Mouse (Mus musculus): ENCODE measurements around the gene Cracr2a.

The Cracr2a gene

GRCm38 (mm10) chr6:127565951-127566732, 5.0 kb downstream of the Cracr2a start:
- DNase-seq (ENCODE audit: low read depth): peak; percentile 98

DNA sequence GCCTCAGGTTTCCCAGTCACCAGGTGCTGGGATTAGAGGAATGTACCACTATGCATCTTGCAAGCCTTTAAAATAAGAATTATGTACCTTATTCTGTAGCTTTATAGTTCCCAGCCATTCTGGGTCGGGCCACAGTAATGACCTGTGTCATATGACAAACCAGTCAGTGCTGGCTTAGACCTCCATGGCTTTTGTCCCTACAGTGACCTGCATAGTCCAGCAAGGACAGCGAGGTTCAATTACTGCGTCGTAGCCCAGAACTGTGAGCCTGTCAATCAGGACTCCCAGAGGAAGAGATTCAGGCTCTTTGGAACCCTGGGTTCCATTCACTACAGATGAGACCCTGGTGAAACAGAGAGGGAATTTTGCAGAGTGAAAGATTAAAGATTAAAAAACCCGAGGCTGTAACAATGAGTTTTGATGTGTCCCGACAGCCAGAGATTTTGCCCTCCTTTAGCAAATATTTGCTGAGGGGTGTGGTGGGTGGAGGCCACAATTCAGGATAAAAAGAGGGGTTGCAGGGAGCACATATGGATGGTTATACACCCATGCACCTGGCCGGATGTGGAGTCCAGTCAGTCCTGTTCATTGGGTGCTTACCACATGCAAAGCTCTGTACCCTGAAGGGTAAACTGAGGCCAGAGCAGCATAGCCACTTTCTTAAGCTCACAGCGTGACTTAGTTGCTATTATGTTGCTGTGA, 10.9 kb downstream of the Cracr2a start:
- no peak for DNase-seq (ENCODE audit: low read depth)

GRCm38 (mm10) chr6:127573779-127574463, 12.8 kb downstream of the Cracr2a start:
- peak; percentile 68 for DNase-seq (ENCODE audit: low read depth)

- peak; percentile 21 for DNase-seq (ENCODE audit: low read depth)
Measured at GRCm38 (mm10) chr6:127575194-127575593, 14.1 kb downstream of the Cracr2a start.

- DNase-seq (ENCODE audit: low read depth): no peak
Measured at GRCm38 (mm10) chr6:127577688-127578087, 16.6 kb downstream of the Cracr2a start.

DNA sequence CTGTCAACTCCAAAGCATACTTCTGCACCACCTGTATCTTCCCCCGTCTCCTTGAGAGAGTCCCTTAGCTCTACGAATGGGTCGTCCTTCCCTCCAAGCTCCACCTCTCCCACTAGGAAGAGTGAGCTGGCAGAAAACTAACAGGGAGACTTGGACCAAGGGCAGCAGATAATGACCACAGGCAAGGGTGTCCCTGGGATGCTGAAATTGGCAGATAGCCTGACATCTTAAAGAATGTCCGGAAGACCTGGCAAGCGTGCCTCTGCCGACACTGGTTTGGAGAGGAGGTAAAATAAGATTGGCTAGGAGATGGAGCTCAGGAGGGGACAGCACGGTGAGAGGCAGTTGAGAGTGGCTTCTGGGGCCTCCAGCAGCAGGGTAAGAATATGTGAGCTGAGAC, 17.2 kb downstream of the Cracr2a start:
- no peak for DNase-seq (ENCODE audit: low read depth)

- DNase-seq (ENCODE audit: low read depth): no peak
Measured at GRCm38 (mm10) chr6:127578810-127579209, 17.7 kb downstream of the Cracr2a start.

DNA sequence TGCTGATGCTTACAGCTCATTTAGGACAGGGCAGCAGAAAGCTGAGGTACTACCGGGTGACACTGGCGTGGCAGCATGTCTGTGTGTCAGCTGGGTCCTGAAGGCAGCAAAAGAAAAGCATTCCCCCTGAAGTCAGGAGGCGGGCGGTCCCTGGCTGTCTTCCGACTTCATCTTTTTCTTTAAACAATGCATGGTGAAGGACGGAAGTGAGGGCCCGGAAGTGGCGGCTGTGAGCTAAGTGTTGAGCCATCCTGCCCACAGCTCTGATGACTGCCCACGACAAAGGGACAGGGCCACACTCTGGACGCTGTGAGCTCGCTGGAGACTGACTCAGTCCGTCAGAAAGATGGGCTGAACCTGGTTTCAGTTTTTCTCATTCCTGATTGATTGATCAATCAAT, 20.8 kb downstream of the Cracr2a start:
- DNase-seq (ENCODE audit: low read depth): peak; percentile 62

GRCm38 (mm10) chr6:127582391-127583176, 21.4 kb downstream of the Cracr2a start:
- peak; percentile 90 for DNase-seq (ENCODE audit: low read depth)

- DNase-seq (ENCODE audit: low read depth): no peak
Measured at GRCm38 (mm10) chr6:127591467-127591866, 30.3 kb downstream of the Cracr2a start.

DNA sequence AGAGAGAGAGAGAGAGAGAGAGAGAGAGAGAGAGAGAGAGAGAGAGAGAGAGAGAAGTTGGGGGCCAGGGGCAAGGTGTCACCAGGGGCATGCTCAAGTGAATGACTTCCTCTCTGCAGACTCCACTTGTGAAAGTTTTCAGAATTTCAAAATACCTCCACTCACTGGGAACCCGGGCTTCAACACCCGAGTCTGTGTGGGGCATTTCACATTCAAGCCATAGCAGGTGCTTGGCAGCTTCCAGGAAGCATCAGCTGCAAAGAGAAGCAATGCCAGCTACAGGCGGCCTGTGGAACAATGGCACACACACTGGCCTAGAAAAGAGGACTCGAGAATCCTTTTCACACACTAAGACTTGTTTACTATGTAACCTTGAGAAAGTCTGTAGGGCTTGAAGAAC, 32.3 kb downstream of the Cracr2a start:
- DNase-seq (ENCODE audit: low read depth): no peak

- DNase-seq (ENCODE audit: low read depth): no peak
Measured at GRCm38 (mm10) chr6:127599280-127599679, 38.1 kb downstream of the Cracr2a start.

GRCm38 (mm10) chr6:127605067-127606025, 44.2 kb downstream of the Cracr2a start:
- DNase-seq (ENCODE audit: low read depth): no peak

- DNase-seq (ENCODE audit: low read depth): peak; percentile 36
Measured at GRCm38 (mm10) chr6:127609673-127610072, 48.5 kb downstream of the Cracr2a start.

DNA sequence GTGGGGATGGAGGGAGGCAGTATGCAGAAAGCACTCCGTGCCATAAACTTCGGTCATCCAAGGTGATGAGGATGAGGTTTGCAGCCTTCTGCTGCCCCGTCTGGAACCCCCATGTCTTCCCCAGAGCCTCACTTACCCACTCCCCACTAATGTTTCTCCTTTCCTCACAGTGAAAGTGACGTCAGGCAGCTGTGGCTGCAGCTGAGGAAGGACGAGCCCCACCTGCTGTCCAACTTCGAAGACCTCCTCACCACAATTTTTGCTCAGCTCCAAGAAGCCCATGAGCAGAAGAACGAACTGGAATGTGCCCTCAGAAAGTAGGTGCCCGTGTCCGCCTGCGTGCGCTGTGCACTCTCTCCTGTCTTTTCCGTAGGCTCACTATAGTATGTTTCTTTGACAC, 50.1 kb downstream of the Cracr2a start:
- DNase-seq (ENCODE audit: low read depth): no peak

DNA sequence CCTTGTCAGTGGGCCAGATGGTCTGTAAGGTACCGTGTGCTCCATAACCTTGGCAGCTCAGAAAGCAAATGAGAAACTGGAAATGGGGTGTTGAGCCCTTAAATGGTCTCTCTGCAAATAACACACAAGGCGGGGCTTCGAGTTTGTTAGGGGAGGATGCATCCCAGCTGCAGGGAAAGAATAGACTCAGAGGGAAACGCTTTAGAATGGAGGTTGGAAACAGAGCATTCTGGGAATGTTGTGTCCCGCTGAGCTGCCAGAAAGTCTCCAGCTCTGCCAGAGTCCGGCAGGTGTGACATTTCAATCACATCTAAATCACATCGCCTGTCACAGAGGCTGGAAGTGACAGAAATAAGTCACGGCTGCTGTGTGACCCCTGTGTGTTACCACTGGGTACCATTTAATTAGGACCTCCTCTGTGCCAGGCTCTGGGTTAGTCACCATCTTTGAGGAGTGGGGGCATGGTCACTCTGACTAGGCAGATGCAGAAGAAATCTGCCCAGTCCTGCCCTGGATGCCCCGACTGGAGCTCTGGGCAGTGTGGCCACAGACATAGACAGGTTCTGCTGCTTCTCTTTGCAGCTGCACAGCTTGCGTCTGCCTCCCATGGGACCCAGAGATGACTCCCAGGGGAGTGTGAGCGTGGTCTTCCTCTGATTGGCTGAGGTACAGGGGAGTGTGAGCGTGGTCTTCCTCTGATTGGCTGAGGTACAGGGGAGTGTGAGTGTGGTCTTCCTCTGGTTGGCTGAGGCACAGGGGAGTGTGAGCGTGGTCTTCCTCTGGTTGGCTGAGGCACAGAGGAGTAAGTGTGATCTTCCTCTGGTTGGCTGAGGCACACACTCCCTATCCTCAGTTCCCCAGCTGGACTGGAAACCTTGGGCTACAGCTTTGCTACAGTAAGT, 53.2 kb downstream of the Cracr2a start:
- peak; percentile 12 for DNase-seq (ENCODE audit: low read depth)

DNA sequence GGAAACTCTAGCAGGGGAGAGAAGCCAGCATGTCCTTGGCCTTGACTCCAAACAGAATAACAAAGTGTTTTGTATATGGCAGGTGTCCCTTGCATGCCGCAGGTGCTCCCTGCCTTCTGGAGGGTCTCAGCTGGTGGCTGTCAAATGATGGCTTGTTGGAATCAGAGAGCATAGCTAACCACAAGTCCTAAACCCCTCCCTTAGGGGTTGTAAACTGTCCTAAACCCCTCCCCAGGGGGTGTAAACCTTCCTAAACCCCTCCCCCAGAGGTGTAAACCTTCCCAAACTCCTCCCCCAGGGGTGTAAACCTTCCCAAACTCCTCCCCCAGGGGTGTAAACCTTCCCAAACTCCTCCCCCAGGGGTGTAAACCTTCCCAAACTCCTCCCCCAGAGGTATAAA, 55.5 kb downstream of the Cracr2a start:
- DNase-seq (ENCODE audit: low read depth): peak; percentile 33

DNA sequence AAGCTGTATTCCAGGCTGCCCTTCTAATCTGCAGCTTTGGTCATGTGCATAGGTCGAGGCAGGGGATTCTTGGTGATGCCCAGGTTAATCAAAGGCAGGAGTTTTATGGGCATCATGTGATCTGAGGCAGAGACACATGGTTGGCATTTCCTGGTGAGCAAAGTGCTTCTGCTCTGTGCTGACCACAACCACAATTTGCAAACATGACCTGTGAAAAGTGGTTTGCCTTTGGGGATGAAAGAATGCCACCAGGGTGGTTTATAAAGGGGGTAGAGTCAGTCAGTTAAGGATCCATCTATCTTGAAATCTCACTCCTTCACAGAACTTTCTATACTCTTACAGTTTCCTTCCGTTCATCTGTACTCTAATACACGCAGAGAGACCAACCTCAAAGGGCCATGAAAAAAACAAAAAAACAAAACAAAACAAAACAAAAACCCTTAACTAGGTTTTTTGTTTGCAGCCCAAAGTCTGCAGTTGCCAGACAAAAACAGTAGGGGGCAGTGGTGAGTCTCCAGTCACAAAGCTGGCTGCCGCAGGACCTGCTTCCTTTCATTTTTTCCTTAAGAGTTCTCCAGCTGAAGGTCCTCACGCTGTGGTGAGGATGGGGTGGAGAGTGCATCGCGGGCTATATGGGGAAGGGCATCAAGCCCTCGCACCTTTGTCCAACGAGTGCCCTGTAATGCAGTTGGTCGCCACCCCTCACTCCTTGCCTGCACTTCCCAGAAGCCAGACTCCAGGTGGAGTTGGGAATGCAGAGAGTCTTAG, 56.3 kb downstream of the Cracr2a start:
- DNase-seq (ENCODE audit: low read depth): peak; percentile 68

DNA sequence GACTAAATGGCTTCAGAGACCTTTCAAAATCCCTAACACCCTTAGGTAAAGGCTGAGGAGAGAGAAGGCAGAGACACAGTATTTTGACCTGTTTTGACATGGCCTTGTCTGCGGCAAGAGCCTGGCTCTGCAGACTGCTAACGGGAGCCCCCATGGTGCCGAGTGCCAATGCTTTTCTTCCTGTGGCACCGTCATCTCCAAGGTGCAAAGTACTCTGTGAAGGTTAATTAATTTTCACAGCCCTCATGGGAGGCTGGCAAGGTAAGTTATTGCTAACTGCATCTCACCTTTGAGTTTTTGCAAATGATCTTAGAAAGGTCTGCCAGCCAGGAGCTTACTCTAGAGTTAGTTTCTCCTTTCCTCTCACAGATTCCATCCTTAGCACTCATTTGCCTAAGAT, 57.5 kb downstream of the Cracr2a start:
- DNase-seq (ENCODE audit: low read depth): no peak

Data from 416B (cell line).